Mouse (Mus musculus) MEL (cell line): ENCODE data around the gene Oxtr. TPM values are rescaled to one million over a fixed set of nuclear protein-coding genes. Genes with fewer than 3 reads are reported as not detected.

ENCODE experiments used
- DNase-seq: peaks from one replicate; pipeline ENCODE4 v3.0.0; 2011; ENCODE audit warnings: low read depth, low spot score
- H3K27ac ChIP-seq: 2 replicates; pipeline ENCODE4 v1.5.1; 2012; ENCODE audit warnings: low read depth, mild to moderate bottlenecking, control low read depth, low read length, moderate library complexity; ENCODE audit not compliant: control insufficient read depth
- H3K27me3 ChIP-seq, 2 experiments: fragments of 150-350 bp in 1 of 2; sonication (generic) in 1 of 2; 2 replicates each; pipeline ENCODE4 v1.6.1; 2012; ENCODE audit warnings: low read length in 2 of 2, mild to moderate bottlenecking in 2 of 2, improper control_type of control experiment in 1 of 2, moderate library complexity in 1 of 2; ENCODE audit not compliant: insufficient read depth in 2 of 2, control insufficient read depth in 1 of 2
- H3K36me3 ChIP-seq, 2 experiments: 2 replicates each; pipeline ENCODE4 v1.6.1; 2012 to 2014; ENCODE audit warnings: low read length in 2 of 2, improper control_type of control experiment in 1 of 2, inconsistent platforms in 1 of 2, mild to moderate bottlenecking in 1 of 2; ENCODE audit not compliant: insufficient read depth in 2 of 2, control insufficient read depth in 1 of 2
- H3K4me1 ChIP-seq, 2 experiments: fragments of 150-350 bp in 1 of 2; sonication (generic) in 1 of 2; 2 replicates each; pipeline ENCODE4 v1.6.1; 2012; ENCODE audit warnings: low read length in 2 of 2, improper control_type of control experiment in 1 of 2, mild to moderate bottlenecking in 1 of 2; ENCODE audit not compliant: insufficient read depth in 2 of 2, control insufficient read depth in 1 of 2
- H3K4me3 ChIP-seq, 2 experiments: fragments of 150-350 bp in 1 of 2; sonication (generic) in 1 of 2; 2 replicates each; pipeline ENCODE4 v1.5.1; 2012; ENCODE audit warnings: low read depth in 2 of 2, low read length in 2 of 2, mild to moderate bottlenecking in 2 of 2, moderate library complexity in 2 of 2, control low read depth in 1 of 2, improper control_type of control experiment in 1 of 2; ENCODE audit not compliant: control insufficient read depth in 1 of 2, insufficient read depth in 1 of 2
- H3K79me2 ChIP-seq: 2 replicates; pipeline ENCODE4 v1.6.1; 2012; ENCODE audit warnings: mild to moderate bottlenecking, low read length, moderate library complexity; ENCODE audit not compliant: control insufficient read depth, poor library complexity, insufficient read depth
- H3K9ac ChIP-seq: 2 replicates; pipeline ENCODE4 v1.6.1; 2012; ENCODE audit warnings: low read depth, mild to moderate bottlenecking, control low read depth, low read length, moderate library complexity; ENCODE audit not compliant: control insufficient read depth, poor library complexity, severe bottlenecking
- H3K9me3 ChIP-seq: fragments of 150-350 bp; sonication (generic); replicated peaks from 2 replicates; pipeline ENCODE4 v1.6.1; 2012; ENCODE audit warnings: mild to moderate bottlenecking, low read length, improper control_type of control experiment, moderate library complexity; ENCODE audit not compliant: insufficient read depth
- CHD2 ChIP-seq: IDR thresholded peaks from 2 replicates; pipeline ENCODE4 v1.6.1; 2011; ENCODE audit warnings: low read length, improper control_type of control experiment
- E2F4 ChIP-seq: IDR thresholded peaks from 2 replicates; pipeline ENCODE4 v1.6.1; 2011; ENCODE audit warnings: low read depth, low read length, improper control_type of control experiment, borderline replicate concordance
- ETS1 ChIP-seq: IDR thresholded peaks from 2 replicates; pipeline ENCODE4 v1.6.1; 2012; ENCODE audit warnings: low read depth, mild to moderate bottlenecking, inconsistent platforms, low read length, improper control_type of control experiment, moderate library complexity
- GATA1 ChIP-seq: IDR thresholded peaks from 2 replicates; pipeline ENCODE4 v1.6.1; 2011; ENCODE audit warnings: low read depth, low read length, improper control_type of control experiment
- HCFC1 ChIP-seq: IDR thresholded peaks from 2 replicates; pipeline ENCODE4 v1.6.1; 2012; ENCODE audit warnings: low read depth, mild to moderate bottlenecking, inconsistent platforms, low read length, improper control_type of control experiment, moderate library complexity
- JUND ChIP-seq: IDR thresholded peaks from 2 replicates; pipeline ENCODE4 v1.6.1; 2011; ENCODE audit warnings: low read depth, mild to moderate bottlenecking, improper control_type of control experiment, low read length
- KAT2A ChIP-seq: conservative IDR thresholded peaks from 2 replicates; pipeline ENCODE4 v1.6.1; 2012; ENCODE audit warnings: low read depth, low read length, improper control_type of control experiment, inconsistent platforms
- MAX ChIP-seq: IDR thresholded peaks from 2 replicates; pipeline ENCODE4 v1.6.1; 2011; ENCODE audit warnings: low read length, improper control_type of control experiment
- MAZ ChIP-seq: IDR thresholded peaks from 2 replicates; pipeline ENCODE4 v1.6.1; 2012; ENCODE audit warnings: low read depth, mild to moderate bottlenecking, inconsistent platforms, low read length, improper control_type of control experiment
- MEF2A ChIP-seq: IDR thresholded peaks from 2 replicates; pipeline ENCODE4 v1.6.1; 2014; ENCODE audit warnings: low read depth, mild to moderate bottlenecking, inconsistent platforms, low read length, improper control_type of control experiment; ENCODE audit not compliant: poor library complexity, insufficient replicate concordance, severe bottlenecking; ENCODE audit errors: extremely low read depth
- MYB ChIP-seq: IDR thresholded peaks from 2 replicates; pipeline ENCODE4 v1.6.1; 2011; ENCODE audit warnings: mild to moderate bottlenecking, low read depth, low read length, improper control_type of control experiment
- POLR2A ChIP-seq, 2 experiments: IDR thresholded peaks; 2 replicates each; pipeline ENCODE4 v1.6.1; 2011 to 2012; ENCODE audit warnings: low read length in 2 of 2, mild to moderate bottlenecking in 2 of 2, control low read depth in 1 of 2, improper control_type of control experiment in 1 of 2, low read depth in 1 of 2, moderate library complexity in 1 of 2; ENCODE audit not compliant: control insufficient read depth in 1 of 2, insufficient read depth in 1 of 2, poor library complexity in 1 of 2
- POLR2AphosphoS5 ChIP-seq: IDR thresholded peaks from 2 replicates; pipeline ENCODE4 v1.6.1; 2012; ENCODE audit warnings: low read depth, borderline replicate concordance, mild to moderate bottlenecking, inconsistent platforms, low read length, moderate library complexity, mixed read lengths
- RAD21 ChIP-seq: IDR thresholded peaks from 2 replicates; pipeline ENCODE4 v1.6.1; 2011; ENCODE audit warnings: mild to moderate bottlenecking, low read depth, low read length, improper control_type of control experiment
- TCF12 ChIP-seq: IDR thresholded peaks from 2 replicates; pipeline ENCODE4 v1.6.1; 2014; ENCODE audit warnings: low read depth, mild to moderate bottlenecking, inconsistent platforms, low read length, improper control_type of control experiment, moderate library complexity
- USF1 ChIP-seq: IDR thresholded peaks from 2 replicates; pipeline ENCODE4 v1.6.1; 2014; ENCODE audit warnings: low read depth, mild to moderate bottlenecking, inconsistent platforms, low read length, improper control_type of control experiment, moderate library complexity
- ZC3H11A ChIP-seq: IDR thresholded peaks from 2 replicates; pipeline ENCODE4 v1.6.1; 2012; ENCODE audit warnings: low read depth, mild to moderate bottlenecking, inconsistent platforms, low read length, improper control_type of control experiment
- ZKSCAN1 ChIP-seq: IDR thresholded peaks from 2 replicates; pipeline ENCODE4 v1.6.1; 2012; ENCODE audit warnings: low read depth, mild to moderate bottlenecking, inconsistent platforms, low read length, improper control_type of control experiment, moderate library complexity
- ZMIZ1 ChIP-seq: IDR thresholded peaks from 2 replicates; pipeline ENCODE4 v1.6.1; 2012; ENCODE audit warnings: low read depth, mild to moderate bottlenecking, inconsistent platforms, low read length, improper control_type of control experiment, moderate library complexity
- polyA plus RNA-seq, 2 experiments: library from polyadenylated mRNA; stranded (reverse) in 1 of 2; unstranded in 1 of 2; fragments of >175 nt in 1 of 2; fragments of >200 nt in 1 of 2; gene quantifications; 2 replicates each; pipeline versions ENCODE4 v1.2.1 to v1.2.4; 2012; ENCODE audit warnings: low replicate concordance in 2 of 2, low read depth in 1 of 2; ENCODE audit not compliant: insufficient read length in 2 of 2, insufficient read depth in 1 of 2, missing spikeins in 1 of 2
- total RNA-seq: library from RNA; depleted of rRNA; stranded (reverse); fragments of 300-350 nt; gene quantifications from 2 replicates; pipeline ENCODE4 v1.2.3, GENCODE M21; 2012

The Oxtr gene
- total and polyA plus RNA-seq, 3 experiments = 0.03 TPM; not detected in 2

DNA sequence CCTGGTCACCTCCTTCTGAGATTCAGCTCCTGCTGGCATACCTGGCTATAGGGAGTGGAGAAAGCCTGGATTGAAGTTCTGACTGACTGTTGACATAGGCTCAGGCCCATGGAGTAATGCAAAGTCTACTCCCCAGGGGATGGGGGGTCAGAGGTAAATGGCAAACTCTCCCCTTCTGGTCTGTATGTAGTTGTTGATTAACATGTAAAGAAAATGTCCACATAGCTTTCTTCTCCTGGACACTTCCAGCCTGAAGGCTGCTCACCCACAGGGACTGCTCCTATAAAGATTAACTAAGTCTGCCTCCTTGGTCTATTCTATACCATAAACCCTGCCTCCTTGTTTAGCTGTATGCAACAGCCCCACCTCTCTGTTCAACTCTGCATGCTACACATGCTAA lies 23.7 kb downstream of the Oxtr start:
- no peak for DNase-seq
- H3K4me1 ChIP-seq = no peaks in the 10 kb centered on the region

GRCm38 (mm10) chr6:112465441-112465840 lies 24.3 kb downstream of the Oxtr start:
- no peaks in the 10 kb centered on the region for H3K79me2 ChIP-seq
- no peaks in the 10 kb centered on the region for H3K36me3 ChIP-seq
- TF ChIP-seq RAD21 (no peak), USF1 (no peak)
- no peak overlapping the region for H3K27ac ChIP-seq
- no peaks in the 10 kb centered on the region for H3K4me1 ChIP-seq
- DNase-seq = no peak
- H3K4me3 ChIP-seq = no peak overlapping the region
- H3K9me3 ChIP-seq = no peaks in the 10 kb centered on the region
- H3K27me3 ChIP-seq = no peaks in the 10 kb centered on the region
- no peak overlapping the region for H3K9ac ChIP-seq

More for the DNA sequence above, 23.7 kb downstream of the Oxtr start:
- Histone ChIP-seq H3K4me3 (no peak overlapping the region), H3K27me3 (no peaks in the 10 kb centered on the region), H3K9ac (no peak overlapping the region), H3K36me3 (no peaks in the 10 kb centered on the region)
- TF ChIP-seq TCF12 = no peak
- no peak for TF ChIP-seq HCFC1
- no peak for TF ChIP-seq JUND
- no peak for TF ChIP-seq ZKSCAN1
- no peak for TF ChIP-seq MYB
- TF ChIP-seq MAZ = no peak
- TF ChIP-seq, all 39 proteins: peak for 0
- no peaks in the 10 kb centered on the region for H3K79me2 ChIP-seq
- H3K27ac ChIP-seq = no peak overlapping the region
- no peaks in the 10 kb centered on the region for H3K9me3 ChIP-seq

- H3K27ac ChIP-seq = no peak overlapping the region
- no peaks in the 10 kb centered on the region for H3K9me3 ChIP-seq
- DNase-seq = no peak
- no peaks in the 10 kb centered on the region for H3K79me2 ChIP-seq
- no peak overlapping the region for H3K9ac ChIP-seq
- TF ChIP-seq ZMIZ1 (no peak), USF1 (no peak), GATA1 (no peak), ZKSCAN1 (no peak), ZC3H11A (no peak), POLR2A (IDR thresholded peaks at IDR 0.05; ENCODE audit: control insufficient read depth in 1 of 2, insufficient read depth in 1 of 2, low read depth in 1 of 2, low read length in 2 of 2, poor library complexity in 1 of 2) (no peak), MEF2A (no peak), KAT2A (no peak), ETS1 (no peak), HCFC1 (no peak), MAX (no peak), CHD2 (no peak), E2F4 (no peak), POLR2AphosphoS5 (no peak)
- H3K4me1 ChIP-seq = no peaks in the 10 kb centered on the region
- no peaks in the 10 kb centered on the region for H3K36me3 ChIP-seq
- no peak overlapping the region for H3K4me3 ChIP-seq
- H3K27me3 ChIP-seq = no peaks in the 10 kb centered on the region
Measured at GRCm38 (mm10) chr6:112463331-112463730, 26.4 kb downstream of the Oxtr start.
